Mouse (Mus musculus) lung, adult 2 months (tissue): ENCODE results near the gene Fat1.

Source experiments
- CTCF ChIP-seq: fragments of 200-500 bp; IDR thresholded peaks from 2 replicates; pipeline ENCODE4 v1.5.1; 2011; ENCODE audit warnings: mild to moderate bottlenecking, low read length, control low read depth; ENCODE audit not compliant: insufficient read depth
- POLR2A ChIP-seq: fragments of 200-500 bp; IDR thresholded peaks from 2 replicates; pipeline ENCODE4 v1.6.1; 2011; ENCODE audit warnings: low read depth, mild to moderate bottlenecking, control low read depth, low read length, borderline replicate concordance; ENCODE audit errors: extremely low read depth

DNA sequence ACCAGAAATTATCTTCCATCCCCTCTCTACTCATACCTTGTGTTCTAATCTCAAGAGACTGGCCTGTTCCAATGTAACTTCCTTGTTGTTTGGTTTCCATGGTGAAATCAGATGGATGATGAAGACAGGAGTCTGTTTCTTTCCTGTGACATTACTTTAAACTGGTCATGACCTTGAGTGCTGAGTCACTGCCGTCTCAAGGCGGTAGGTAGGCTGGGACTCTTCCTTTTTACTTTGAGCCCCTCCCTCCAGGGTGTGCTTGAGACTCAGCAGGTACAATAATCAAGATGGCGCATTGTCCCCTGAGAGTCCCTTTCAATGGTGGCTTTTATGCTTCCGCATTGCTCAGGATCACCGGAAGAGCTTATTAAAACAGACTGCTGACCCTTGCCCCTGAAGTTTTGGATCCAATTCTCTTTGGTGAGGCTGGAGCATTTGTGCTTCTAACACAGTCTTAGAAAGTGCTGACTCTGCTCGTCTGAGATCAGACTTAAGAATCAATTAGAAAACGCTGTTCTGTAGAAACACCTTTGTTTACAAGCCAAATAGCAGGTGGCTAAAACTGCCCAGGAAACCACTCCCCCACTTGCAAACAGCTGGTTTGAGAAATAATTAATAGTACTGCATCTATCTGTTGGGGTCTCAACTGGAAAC is 14.7 kb upstream of the Fat1 start:
- TF ChIP-seq CTCF (no peak), POLR2A (no peak)
